Mouse (Mus musculus): ENCODE results near the gene Tns1. TPM values are rescaled to one million over a fixed set of nuclear protein-coding genes. Genes with fewer than 3 reads are reported as not detected.

Tns1 gene
- polyA plus RNA-seq, 1 experiment, result 111 TPM

- peaks cover 39% of the 10 kb centered on the region for H3K36me3 ChIP-seq (ENCODE audit: control insufficient read depth, insufficient read depth)
- no peak overlapping the region for H3K4me2 ChIP-seq (ENCODE audit: low read depth)
- TF ChIP-seq TCF3 (IDR thresholded peaks at IDR 0.05; ENCODE audit: insufficient read length, low read depth), result no peak
- no peak for TF ChIP-seq REST (IDR thresholded peaks at IDR 0.05; ENCODE audit: insufficient read depth, insufficient read length)
- TF ChIP-seq MYOG (IDR thresholded peaks at IDR 0.05; ENCODE audit: control insufficient read depth in 1 of 3, insufficient read depth in 1 of 3, insufficient read length in 2 of 3, low read depth in 2 of 3), result no peak
- no peak for TF ChIP-seq MAX (IDR thresholded peaks at IDR 0.05; ENCODE audit: low read depth)
- no peak for TF ChIP-seq USF1 (IDR thresholded peaks at IDR 0.05; ENCODE audit: low read depth)
- H3K4me3 ChIP-seq, result no peak overlapping the region
- peaks cover 7% of the 10 kb centered on the region for H3K79me2 ChIP-seq (ENCODE audit: control insufficient read depth, insufficient read depth)
- no peaks in the 10 kb centered on the region for H3K27me3 ChIP-seq (ENCODE audit: control insufficient read depth, insufficient read depth, insufficient read length)
- no peak overlapping the region for H3ac ChIP-seq (ENCODE audit: control insufficient read depth, insufficient read length)
Observed at GRCm38 (mm10) chr1:73927819-73928218, 196.4 kb downstream of the Tns1 start.

- H3K27me3 ChIP-seq (ENCODE audit: control insufficient read depth, insufficient read depth, insufficient read length), result no peaks in the 10 kb centered on the region
- H3K4me3 ChIP-seq, result no peak overlapping the region
- H3K36me3 ChIP-seq (ENCODE audit: control insufficient read depth, insufficient read depth), result peaks cover 53% of the 10 kb centered on the region
- TF ChIP-seq REST (IDR thresholded peaks at IDR 0.05; ENCODE audit: insufficient read depth, insufficient read length), result no peak
- no peak overlapping the region for H3ac ChIP-seq (ENCODE audit: control insufficient read depth, insufficient read length)
- H3K79me2 ChIP-seq (ENCODE audit: control insufficient read depth, insufficient read depth), result peaks cover 3% of the 10 kb centered on the region
- H3K4me2 ChIP-seq (ENCODE audit: low read depth), result no peak overlapping the region
Observed at GRCm38 (mm10) chr1:73926279-73926678, 198.0 kb downstream of the Tns1 start.

- TF ChIP-seq MYOG (IDR thresholded peaks at IDR 0.05; ENCODE audit: control insufficient read depth in 1 of 3, insufficient read depth in 1 of 3, insufficient read length in 2 of 3, low read depth in 2 of 3), result no peak
- TF ChIP-seq MAX (IDR thresholded peaks at IDR 0.05; ENCODE audit: low read depth), result no peak
- TF ChIP-seq CEBPB (IDR thresholded peaks at IDR 0.05; ENCODE audit: insufficient read depth, poor library complexity, severe bottlenecking), result no peak
- no peak for TF ChIP-seq E2F4 (IDR thresholded peaks at IDR 0.05; ENCODE audit: insufficient read depth)
- no peak for TF ChIP-seq POLR2A (IDR thresholded peaks at IDR 0.05; ENCODE audit: insufficient read length, low read depth)
- TF ChIP-seq POLR2AphosphoS2 (IDR thresholded peaks at IDR 0.05; ENCODE audit: insufficient read length, low read depth), result no peak
- H3K4me3 ChIP-seq, result no peak overlapping the region
- H3K27me3 ChIP-seq (ENCODE audit: control insufficient read depth, insufficient read depth, insufficient read length), result no peaks in the 10 kb centered on the region
- no peak overlapping the region for H3K4me2 ChIP-seq (ENCODE audit: low read depth)
- peaks cover 65% of the 10 kb centered on the region for H3K36me3 ChIP-seq (ENCODE audit: control insufficient read depth, insufficient read depth)
- no peaks in the 10 kb centered on the region for H3K79me2 ChIP-seq (ENCODE audit: control insufficient read depth, insufficient read depth)
- no peak overlapping the region for H3ac ChIP-seq (ENCODE audit: control insufficient read depth, insufficient read length)
Observed at GRCm38 (mm10) chr1:73924871-73925610, 199.2 kb downstream of the Tns1 start.

GRCm38 (mm10) chr1:73924210-73924609 lies 200.0 kb downstream of the Tns1 start:
- Histone ChIP-seq H3K79me2 (ENCODE audit: control insufficient read depth, insufficient read depth) (no peaks in the 10 kb centered on the region), H3K4me3 (no peak overlapping the region), H3K36me3 (ENCODE audit: control insufficient read depth, insufficient read depth) (peaks cover 73% of the 10 kb centered on the region), H3K4me2 (ENCODE audit: low read depth) (no peak overlapping the region), H3K27me3 (ENCODE audit: control insufficient read depth, insufficient read depth, insufficient read length) (no peaks in the 10 kb centered on the region), H3ac (ENCODE audit: control insufficient read depth, insufficient read length) (no peak overlapping the region)
- no peak for TF ChIP-seq MYOG (IDR thresholded peaks at IDR 0.05; ENCODE audit: control insufficient read depth in 1 of 3, insufficient read depth in 1 of 3, insufficient read length in 2 of 3, low read depth in 2 of 3)
- TF ChIP-seq MAX (IDR thresholded peaks at IDR 0.05; ENCODE audit: low read depth), result no peak
- TF ChIP-seq MYOD1 (IDR thresholded peaks at IDR 0.05; ENCODE audit: control insufficient read depth in 1 of 3, insufficient read length in 2 of 3, low read depth in 2 of 3), result no peak
- TF ChIP-seq E2F4 (IDR thresholded peaks at IDR 0.05; ENCODE audit: insufficient read depth), result no peak
- no peak for TF ChIP-seq POLR2AphosphoS2 (IDR thresholded peaks at IDR 0.05; ENCODE audit: insufficient read length, low read depth)
- no peak for TF ChIP-seq POLR2A (IDR thresholded peaks at IDR 0.05; ENCODE audit: insufficient read length, low read depth)
- no peak for TF ChIP-seq REST (IDR thresholded peaks at IDR 0.05; ENCODE audit: insufficient read depth, insufficient read length)
- no peak for TF ChIP-seq TCF12 (IDR thresholded peaks at IDR 0.05; ENCODE audit: insufficient read depth, poor library complexity, severe bottlenecking)
- TF ChIP-seq SRF (IDR thresholded peaks at IDR 0.05; ENCODE audit: control insufficient read depth, insufficient read length, low read depth), result no peak
- no peak for TF ChIP-seq USF1 (IDR thresholded peaks at IDR 0.05; ENCODE audit: low read depth)
- TF ChIP-seq CEBPB (IDR thresholded peaks at IDR 0.05; ENCODE audit: insufficient read depth, poor library complexity, severe bottlenecking), result no peak
- no peak for TF ChIP-seq TCF3 (IDR thresholded peaks at IDR 0.05; ENCODE audit: insufficient read length, low read depth)

GRCm38 (mm10) chr1:73923185-73923584 lies 201.1 kb downstream of the Tns1 start:
- no peaks in the 10 kb centered on the region for H3K27me3 ChIP-seq (ENCODE audit: control insufficient read depth, insufficient read depth, insufficient read length)
- H3ac ChIP-seq (ENCODE audit: control insufficient read depth, insufficient read length), result no peak overlapping the region
- H3K4me3 ChIP-seq, result no peak overlapping the region
- H3K79me2 ChIP-seq (ENCODE audit: control insufficient read depth, insufficient read depth), result no peaks in the 10 kb centered on the region
- peaks cover 79% of the 10 kb centered on the region for H3K36me3 ChIP-seq (ENCODE audit: control insufficient read depth, insufficient read depth)
- TF ChIP-seq MAX (IDR thresholded peaks at IDR 0.05; ENCODE audit: low read depth) (no peak), CEBPB (IDR thresholded peaks at IDR 0.05; ENCODE audit: insufficient read depth, poor library complexity, severe bottlenecking) (no peak), REST (IDR thresholded peaks at IDR 0.05; ENCODE audit: insufficient read depth, insufficient read length) (no peak), POLR2A (IDR thresholded peaks at IDR 0.05; ENCODE audit: insufficient read length, low read depth) (no peak), POLR2AphosphoS2 (IDR thresholded peaks at IDR 0.05; ENCODE audit: insufficient read length, low read depth) (no peak), TCF3 (IDR thresholded peaks at IDR 0.05; ENCODE audit: insufficient read length, low read depth) (no peak), E2F4 (IDR thresholded peaks at IDR 0.05; ENCODE audit: insufficient read depth) (no peak), TCF12 (IDR thresholded peaks at IDR 0.05; ENCODE audit: insufficient read depth, poor library complexity, severe bottlenecking) (no peak), MYOD1 (IDR thresholded peaks at IDR 0.05; ENCODE audit: control insufficient read depth in 1 of 3, insufficient read length in 2 of 3, low read depth in 2 of 3) (no peak), SRF (IDR thresholded peaks at IDR 0.05; ENCODE audit: control insufficient read depth, insufficient read length, low read depth) (no peak), USF1 (IDR thresholded peaks at IDR 0.05; ENCODE audit: low read depth) (no peak), MYOG (IDR thresholded peaks at IDR 0.05; ENCODE audit: control insufficient read depth in 1 of 3, insufficient read depth in 1 of 3, insufficient read length in 2 of 3, low read depth in 2 of 3) (no peak)
- no peak overlapping the region for H3K4me2 ChIP-seq (ENCODE audit: low read depth)
